Mouse (Mus musculus): ENCODE data around the gene Apex2. TPM values are rescaled to one million over a fixed set of nuclear protein-coding genes. Genes with fewer than 3 reads are reported as not detected.

Gene Apex2
- 22.1 and 28.4 TPM in 2 replicates for polyA plus RNA-seq (2016; fragmentation: Nextera tagmentation; extraction: Ambion mirVana)

- 72% methylated on average over 5 of the region's 5 CpGs for WGBS
- peak within 1 kb of the TSS; percentile 90; the same call in 1 of the 2 replicates for H3K27ac ChIP-seq
- no peaks in the 10 kb centered on the region for H3K4me1 ChIP-seq
- no peak for DNase-seq (ENCODE audit: low spot score)
- H3K27me3 ChIP-seq (ENCODE audit: insufficient read depth, poor library complexity, severe bottlenecking): no peaks in the 10 kb centered on the region
- H3K36me3 ChIP-seq: peaks cover 13% of the 10 kb centered on the region; the same call in 1 of the 2 replicates
- H3K9me3 ChIP-seq: no peaks in the 10 kb centered on the region
- peak within 1 kb of the TSS; percentile 64 for H3K4me3 ChIP-seq
These were observed at the start of gene Apex2 for GRCm38 (mm10) chrX:150589696-150590095. Gene Apex2, minus strand, starts transcription at chrX:150589868.

- no peak overlapping the region for H3K4me3 ChIP-seq
- DNase-seq (ENCODE audit: low spot score): no peak
- no peak overlapping the region for H3K27ac ChIP-seq
- no peaks in the 10 kb centered on the region for H3K9me3 ChIP-seq
- no peaks in the 10 kb centered on the region for H3K27me3 ChIP-seq (ENCODE audit: insufficient read depth, poor library complexity, severe bottlenecking)
- no peaks in the 10 kb centered on the region for H3K36me3 ChIP-seq
- WGBS: 44% methylated on average over 1 of the region's 1 CpGs
- no peaks in the 10 kb centered on the region for H3K4me1 ChIP-seq
These were observed 46.8 kb upstream of the Apex2 start for GRCm38 (mm10) chrX:150636421-150636820.

- 70% methylated on average over 2 of the region's 2 CpGs for WGBS
- H3K4me3 ChIP-seq: no peak overlapping the region
- no peak overlapping the region for H3K27ac ChIP-seq
- no peaks in the 10 kb centered on the region for H3K4me1 ChIP-seq
- DNase-seq (ENCODE audit: low spot score): no peak
- H3K36me3 ChIP-seq: no peaks in the 10 kb centered on the region
- H3K27me3 ChIP-seq (ENCODE audit: insufficient read depth, poor library complexity, severe bottlenecking): no peaks in the 10 kb centered on the region
- H3K9me3 ChIP-seq: no peaks in the 10 kb centered on the region
These were observed 9.2 kb upstream of the Apex2 start for GRCm38 (mm10) chrX:150598882-150599281.

GRCm38 (mm10) chrX:150595016-150595760 lies 5.5 kb upstream of the Apex2 start:
- DNase-seq (ENCODE audit: low spot score): peak; percentile 76
- no peaks in the 10 kb centered on the region for H3K9me3 ChIP-seq
- 66% methylated on average over 9 of the region's 9 CpGs for WGBS
- no peaks in the 10 kb centered on the region for H3K36me3 ChIP-seq
- peak overlapping the region; percentile 42; the same call in 1 of the 2 replicates for H3K27ac ChIP-seq
- no peak overlapping the region for H3K4me3 ChIP-seq
- H3K4me1 ChIP-seq: no peaks in the 10 kb centered on the region
- H3K27me3 ChIP-seq (ENCODE audit: insufficient read depth, poor library complexity, severe bottlenecking): no peaks in the 10 kb centered on the region

- DNase-seq (ENCODE audit: low spot score): peak; percentile 74
- H3K36me3 ChIP-seq: no peaks in the 10 kb centered on the region
These were observed 4.5 kb upstream of the Apex2 start for GRCm38 (mm10) chrX:150594176-150594575.

GRCm38 (mm10) chrX:150593266-150594035 lies 3.8 kb upstream of the Apex2 start:
- Histone ChIP-seq H3K27ac (no peak overlapping the region), H3K4me3 (no peak overlapping the region), H3K27me3 (ENCODE audit: insufficient read depth, poor library complexity, severe bottlenecking) (no peaks in the 10 kb centered on the region), H3K36me3 (no peaks in the 10 kb centered on the region), H3K4me1 (no peaks in the 10 kb centered on the region), H3K9me3 (no peaks in the 10 kb centered on the region)
- no peak for DNase-seq (ENCODE audit: low spot score)
- WGBS: 75% methylated on average over 12 of the region's 12 CpGs

More at GRCm38 (mm10) chrX:150594176-150594575, 4.5 kb upstream of the Apex2 start:
- Histone ChIP-seq H3K9me3 (no peaks in the 10 kb centered on the region), H3K27ac (0 out of 2 replicates have a peak overlapping the region, but pooled peaks have one; percentile 42), H3K4me1 (no peaks in the 10 kb centered on the region), H3K4me3 (no peak overlapping the region), H3K27me3 (ENCODE audit: insufficient read depth, poor library complexity, severe bottlenecking) (no peaks in the 10 kb centered on the region)
- 56% methylated on average over 3 of the region's 3 CpGs for WGBS

- peak; percentile 91 for DNase-seq (ENCODE audit: low spot score)
- peak within 1 kb of the TSS; percentile 64 for H3K4me3 ChIP-seq
- H3K9me3 ChIP-seq: no peaks in the 10 kb centered on the region
- H3K27me3 ChIP-seq (ENCODE audit: insufficient read depth, poor library complexity, severe bottlenecking): no peaks in the 10 kb centered on the region
- H3K36me3 ChIP-seq: peaks cover 21% of the 10 kb centered on the region
- no peaks in the 10 kb centered on the region for H3K4me1 ChIP-seq
- peak within 1 kb of the TSS; percentile 90 for H3K27ac ChIP-seq
- WGBS: 17% methylated on average over 35 of the region's 35 CpGs
These were observed 1.5 kb downstream of the Apex2 start, which contains the start of gene Pfkfb1 for GRCm38 (mm10) chrX:150588023-150588764. Gene Pfkfb1, plus strand, starts transcription at chrX:150588229.

- H3K27ac ChIP-seq: no peak overlapping the region
- H3K4me1 ChIP-seq: no peaks in the 10 kb centered on the region
- 90% methylated on average over 8 of the region's 8 CpGs for WGBS
- no peak for DNase-seq (ENCODE audit: low spot score)
- no peak overlapping the region for H3K4me3 ChIP-seq
- H3K36me3 ChIP-seq: peaks cover 37% of the 10 kb centered on the region
- H3K27me3 ChIP-seq (ENCODE audit: insufficient read depth, poor library complexity, severe bottlenecking): no peaks in the 10 kb centered on the region
- no peaks in the 10 kb centered on the region for H3K9me3 ChIP-seq
These were observed 4.6 kb downstream of the Apex2 start for GRCm38 (mm10) chrX:150585116-150585515.

- Histone ChIP-seq H3K4me3 (no peak overlapping the region), H3K27me3 (ENCODE audit: insufficient read depth, poor library complexity, severe bottlenecking) (no peaks in the 10 kb centered on the region), H3K36me3 (peaks cover 41% of the 10 kb centered on the region), H3K9me3 (no peaks in the 10 kb centered on the region), H3K4me1 (no peaks in the 10 kb centered on the region), H3K27ac (no peak overlapping the region)
- no peak for DNase-seq (ENCODE audit: low spot score)
These were observed 7.7 kb downstream of the Apex2 start for GRCm38 (mm10) chrX:150581921-150582320.

GRCm38 (mm10) chrX:150564644-150565357 lies 24.9 kb downstream of the Apex2 start:
- Histone ChIP-seq H3K4me3 (no peak overlapping the region), H3K9me3 (no peaks in the 10 kb centered on the region), H3K27ac (no peak overlapping the region), H3K27me3 (ENCODE audit: insufficient read depth, poor library complexity, severe bottlenecking) (peaks cover 5% of the 10 kb centered on the region; the same call in 1 of the 2 replicates), H3K4me1 (no peaks in the 10 kb centered on the region), H3K36me3 (peaks cover 8% of the 10 kb centered on the region)
- 84% methylated on average over 12 of the region's 12 CpGs for WGBS
- DNase-seq (ENCODE audit: low spot score): peak; percentile 79

GRCm38 (mm10) chrX:150554032-150554431 lies 35.6 kb downstream of the Apex2 start:
- H3K4me3 ChIP-seq: no peak overlapping the region
- H3K9me3 ChIP-seq: no peaks in the 10 kb centered on the region
- no peak for DNase-seq (ENCODE audit: low spot score)
- H3K36me3 ChIP-seq: peaks cover 13% of the 10 kb centered on the region
- H3K27ac ChIP-seq: no peak overlapping the region
- H3K27me3 ChIP-seq (ENCODE audit: insufficient read depth, poor library complexity, severe bottlenecking): no peaks in the 10 kb centered on the region
- WGBS: 77% methylated on average over 3 of the region's 3 CpGs
- H3K4me1 ChIP-seq: no peaks in the 10 kb centered on the region

- H3K36me3 ChIP-seq: peaks cover 13% of the 10 kb centered on the region
- H3K4me3 ChIP-seq: no peak overlapping the region
- H3K9me3 ChIP-seq: no peaks in the 10 kb centered on the region
- H3K27ac ChIP-seq: no peak overlapping the region
- H3K27me3 ChIP-seq (ENCODE audit: insufficient read depth, poor library complexity, severe bottlenecking): no peaks in the 10 kb centered on the region
- DNase-seq (ENCODE audit: low spot score): no peak
- H3K4me1 ChIP-seq: no peaks in the 10 kb centered on the region
- WGBS: 86% methylated on average over 2 of the region's 2 CpGs
These were observed 37.7 kb downstream of the Apex2 start for GRCm38 (mm10) chrX:150551986-150552385.

Measured in heart, embryonic 10.5 days (tissue).